Mouse (Mus musculus) lung, postnatal 0 days (tissue): ENCODE data around the gene Vip. TPM values are rescaled to one million over a fixed set of nuclear protein-coding genes. Genes with fewer than 3 reads are reported as not detected.

Experiments
- ATAC-seq: fragments of 200-750 bp; cut with Nextera tagmentation; 2 replicates; pipeline ENCODE4 v1.8.0; 2017; ENCODE audit warnings: moderate library complexity
- DNase-seq: peaks from one replicate; pipeline ENCODE4 v3.0.0-alpha.2; 2016; ENCODE audit warnings: low spot score
- H3K27ac ChIP-seq: fragments of 300-500 bp; sonication (generic); 2 replicates; pipeline ENCODE4 v1.5.1; 2014; ENCODE audit warnings: antibody characterized with exemption, mild to moderate bottlenecking, low read length, mixed read lengths
- H3K27me3 ChIP-seq: fragments of 300-500 bp; sonication (generic); replicated peaks from 2 replicates; pipeline ENCODE4 v1.6.1; 2014; ENCODE audit warnings: low read length, mixed read lengths; ENCODE audit not compliant: insufficient read depth
- H3K36me3 ChIP-seq: fragments of 300-500 bp; sonication (generic); 2 replicates; pipeline ENCODE4 v1.6.1; 2014; ENCODE audit warnings: low read length, mixed read lengths; ENCODE audit not compliant: insufficient read depth
- H3K4me1 ChIP-seq: fragments of 300-500 bp; sonication (generic); 2 replicates; pipeline ENCODE4 v1.6.1; 2014; ENCODE audit warnings: antibody characterized with exemption, low read depth, low read length, mixed read lengths; ENCODE audit not compliant: insufficient read depth
- H3K4me2 ChIP-seq: fragments of 300-500 bp; sonication (generic); replicated peaks from 2 replicates; pipeline ENCODE4 v1.6.1; 2014; ENCODE audit warnings: low read depth, mild to moderate bottlenecking, low read length, moderate library complexity, mixed read lengths
- H3K4me3 ChIP-seq: fragments of 300-500 bp; sonication (generic); 2 replicates; pipeline ENCODE4 v1.5.1; 2014; ENCODE audit warnings: low read depth, low read length
- H3K9ac ChIP-seq: fragments of 300-500 bp; sonication (generic); replicated peaks from 2 replicates; pipeline ENCODE4 v1.6.1; 2014; ENCODE audit warnings: low read depth, mild to moderate bottlenecking
- H3K9me3 ChIP-seq: fragments of 300-500 bp; sonication (generic); 2 replicates; pipeline ENCODE4 v1.6.1; 2016; ENCODE audit warnings: low read length, mixed read lengths
- CTCF ChIP-seq: IDR thresholded peaks from 2 replicates; pipeline ENCODE4 v1.5.1; 2016; ENCODE audit warnings: antibody characterized with exemption, mild to moderate bottlenecking
- EP300 ChIP-seq: IDR thresholded peaks from 2 replicates; pipeline ENCODE4 v1.6.1; 2016; ENCODE audit warnings: antibody characterized with exemption, mild to moderate bottlenecking, control low read depth
- WGBS: fragments of 180-500 bp; shearing (Covaris S2); extraction: QIAGEN DNeasy Blood & Tissue Kit; methylation state at CpG from one replicate; pipeline ENCODE4 v1.1.7; 2014; 5-methylcytosine and 5-hydroxymethylcytosine counted together
- polyA plus RNA-seq: library from polyadenylated mRNA; unstranded; fragments of >200 nt; fragmentation: Nextera tagmentation; extraction: Ambion mirVana; gene quantifications from 2 replicates; pipeline ENCODE4 v1.2.1, GENCODE M21; 2015

The Vip gene
- polyA plus RNA-seq, 1 experiment from 2014 or later = 0.27 TPM

GRCm38 (mm10) chr10:5600123-5600522 lies 38.9 kb upstream of the Vip start:
- ATAC-seq = peak; percentile 44; the same call in 1 of the 2 replicates
- H3K9me3 ChIP-seq = no peaks in the 10 kb centered on the region
- 13% methylated on average over 7 of the region's 7 CpGs for WGBS

GRCm38 (mm10) chr10:5603512-5603911 lies 35.5 kb upstream of the Vip start:
- Histone ChIP-seq H3K27me3 (no peaks in the 10 kb centered on the region), H3K4me2 (no peak overlapping the region), H3K9ac (no peak overlapping the region), H3K9me3 (no peaks in the 10 kb centered on the region), H3K27ac (no peak overlapping the region), H3K36me3 (no peaks in the 10 kb centered on the region), H3K4me3 (no peak overlapping the region), H3K4me1 (no peaks in the 10 kb centered on the region)
- ATAC-seq = no peak; the same call in 1 of the 2 replicates
- no peak for DNase-seq
- TF ChIP-seq EP300 (no peak), CTCF (no peak)
- WGBS = 47% methylated on average over 10 of the region's 10 CpGs

More at GRCm38 (mm10) chr10:5600123-5600522, 38.9 kb upstream of the Vip start:
- no peaks in the 10 kb centered on the region for H3K27me3 ChIP-seq
- no peak overlapping the region for H3K9ac ChIP-seq
- H3K4me1 ChIP-seq = no peaks in the 10 kb centered on the region
- TF ChIP-seq CTCF = peak; percentile 84
- TF ChIP-seq EP300 = 0 out of 2 replicates have a peak, but pooled peaks have one; percentile 26
- no peaks in the 10 kb centered on the region for H3K36me3 ChIP-seq
- no peak overlapping the region for H3K27ac ChIP-seq
- no peak overlapping the region for H3K4me2 ChIP-seq
- H3K4me3 ChIP-seq = no peak overlapping the region
- peak; percentile 76 for DNase-seq

- TF ChIP-seq EP300 (no peak), CTCF (no peak)
- no peak for DNase-seq
- 85% methylated on average over 13 of the region's 13 CpGs for WGBS
Observed at GRCm38 (mm10) chr10:5604371-5604770, 34.6 kb upstream of the Vip start.

GRCm38 (mm10) chr10:5608874-5609273 lies 30.1 kb upstream of the Vip start:
- no peak for DNase-seq
- 57% methylated on average over 3 of the region's 3 CpGs for WGBS
- H3K4me3 ChIP-seq = no peak overlapping the region
- no peak overlapping the region for H3K4me2 ChIP-seq
- no peak for ATAC-seq
- no peak overlapping the region for H3K9ac ChIP-seq
- no peaks in the 10 kb centered on the region for H3K9me3 ChIP-seq
- H3K36me3 ChIP-seq = no peaks in the 10 kb centered on the region
- no peak for TF ChIP-seq EP300
- no peak for TF ChIP-seq CTCF
- H3K4me1 ChIP-seq = no peaks in the 10 kb centered on the region
- no peak overlapping the region for H3K27ac ChIP-seq
- H3K27me3 ChIP-seq = no peaks in the 10 kb centered on the region

More at GRCm38 (mm10) chr10:5604371-5604770, 34.6 kb upstream of the Vip start:
- Histone ChIP-seq H3K9ac (no peak overlapping the region), H3K4me1 (no peaks in the 10 kb centered on the region), H3K27me3 (no peaks in the 10 kb centered on the region), H3K4me3 (no peak overlapping the region), H3K4me2 (no peak overlapping the region), H3K27ac (no peak overlapping the region), H3K36me3 (no peaks in the 10 kb centered on the region), H3K9me3 (no peaks in the 10 kb centered on the region)
- no peak for ATAC-seq

GRCm38 (mm10) chr10:5615186-5616040 lies 23.6 kb upstream of the Vip start:
- no peak overlapping the region for H3K27ac ChIP-seq
- no peak overlapping the region for H3K4me3 ChIP-seq
- no peak overlapping the region for H3K4me2 ChIP-seq
- no peak overlapping the region for H3K9ac ChIP-seq
- WGBS = 64% methylated on average over 13 of the region's 13 CpGs
- ATAC-seq (no peak), DNase-seq (no peak)
- H3K36me3 ChIP-seq = no peaks in the 10 kb centered on the region
- H3K4me1 ChIP-seq = no peaks in the 10 kb centered on the region
- H3K27me3 ChIP-seq = no peaks in the 10 kb centered on the region
- H3K9me3 ChIP-seq = no peaks in the 10 kb centered on the region
- TF ChIP-seq CTCF (no peak), EP300 (no peak)

GRCm38 (mm10) chr10:5626268-5626667 lies 12.8 kb upstream of the Vip start:
- TF ChIP-seq CTCF (no peak), EP300 (no peak)
- Histone ChIP-seq H3K4me1 (no peaks in the 10 kb centered on the region), H3K27me3 (no peaks in the 10 kb centered on the region), H3K9me3 (no peaks in the 10 kb centered on the region), H3K9ac (no peak overlapping the region), H3K4me3 (no peak overlapping the region), H3K36me3 (no peaks in the 10 kb centered on the region), H3K4me2 (no peak overlapping the region), H3K27ac (no peak overlapping the region)
- DNase-seq (no peak), ATAC-seq (no peak)
- WGBS = 73% methylated on average over 5 of the region's 5 CpGs
